Mouse (Mus musculus) layer of hippocampus, postnatal 25 days (tissue): ENCODE results near the gene Tk1. TPM values are rescaled to one million over a fixed set of nuclear protein-coding genes. Genes with fewer than 3 reads are reported as not detected.

Source experiments
- DNase-seq, 2 experiments: peaks; one replicate each; pipeline ENCODE4 v3.0.0; 2022; ENCODE audit warnings: mixed read lengths in 2 of 2, low spot score in 1 of 2; ENCODE audit errors: extremely low spot score in 1 of 2
- total RNA-seq, 2 experiments: library from RNA; stranded (reverse); gene quantifications; 2 replicates each; pipeline ENCODE4 v1.2.3; 2021

The Tk1 gene
- total RNA-seq, 2 experiments from 2014 or later, result 1.1 TPM

GRCm38 (mm10) chr11:117776085-117776792, 49.7 kb downstream of the Tk1 start:
- DNase-seq, result no peak

GRCm38 (mm10) chr11:117775540-117775939, 50.4 kb downstream of the Tk1 start:
- no peak for DNase-seq

GRCm38 (mm10) chr11:117774925-117775324, 51.0 kb downstream of the Tk1 start:
- no peak for DNase-seq

- no peak for DNase-seq
These were observed 53.5 kb downstream of the Tk1 start for GRCm38 (mm10) chr11:117772352-117772751.

- no peak for DNase-seq
These were observed 55.5 kb downstream of the Tk1 start for GRCm38 (mm10) chr11:117770407-117770806.

GRCm38 (mm10) chr11:117769683-117770047, 56.2 kb downstream of the Tk1 start:
- DNase-seq, result no peak

- DNase-seq, result no peak
These were observed 56.9 kb downstream of the Tk1 start for GRCm38 (mm10) chr11:117768725-117769682.

- DNase-seq, result no peak
These were observed 59.6 kb downstream of the Tk1 start for GRCm38 (mm10) chr11:117766275-117766674.

Other genes with a start within 250 kb of the Tk1 start
- gene Tnrc6c, start 171.8 kb downstream of the Tk1 start, total RNA-seq, result 10 to 100 TPM; 53.8 to 76.8 TPM
- under 1 TPM; 0.35 to 0.89 TPM for gene Tmc8, start 44.0 kb downstream of the Tk1 start, total RNA-seq
- 1 to 10 TPM; 5.3 to 5.5 TPM for gene Tmc6, start 43.9 kb downstream of the Tk1 start, total RNA-seq
- under 1 TPM in 1 of 2 experiments, not detected in 1; 0.35 TPM for gene 6030468B19Rik, start 28.4 kb downstream of the Tk1 start, total RNA-seq
- 1 to 10 TPM; 1.9 to 3.2 TPM for gene Gm20708, start 16.4 kb downstream of the Tk1 start, total RNA-seq
- gene Syngr2, start 16.4 kb downstream of the Tk1 start, total RNA-seq, result 10 to 100 TPM; 10.8 to 11.1 TPM
- 1 to 10 TPM; 4.6 to 5.4 TPM for gene Afmid, start 168 bp downstream of the Tk1 start, total RNA-seq
- 1 to 10 TPM; 1.2 to 1.3 TPM for gene Birc5, start 23.2 kb upstream of the Tk1 start, total RNA-seq
- not detected for gene Tmem235, start 34.7 kb upstream of the Tk1 start, total RNA-seq
- gene Tha1, start 47.4 kb upstream of the Tk1 start, total RNA-seq, result 1 to 10 TPM; 4.2 TPM
- 1 to 10 TPM; 1.3 to 1.8 TPM for gene Socs3, start 144.0 kb upstream of the Tk1 start, total RNA-seq
- 10 to 100 TPM; 74.2 to 75.9 TPM for gene Pgs1, start 160.2 kb upstream of the Tk1 start, total RNA-seq